Mouse (Mus musculus) CH12.LX (cell line): Measurements from ENCODE around the gene Dag1.

Experiments used
- CTCF ChIP-seq, 2 experiments: IDR thresholded peaks in 1 of 2; conservative IDR thresholded peaks in 1 of 2; 2 replicates each; pipeline ENCODE4 v1.5.1; 2011 to 2012; ENCODE audit warnings: low read depth in 2 of 2, low read length in 2 of 2, improper control_type of control experiment in 1 of 2, inconsistent platforms in 1 of 2, mild to moderate bottlenecking in 1 of 2, moderate library complexity in 1 of 2
- EP300 ChIP-seq: IDR thresholded peaks from 2 replicates; pipeline ENCODE4 v1.6.1; 2011; ENCODE audit warnings: low read length, improper control_type of control experiment
- ETS1 ChIP-seq: conservative IDR thresholded peaks from 2 replicates; pipeline ENCODE4 v1.6.1; 2012; ENCODE audit warnings: low read depth, mild to moderate bottlenecking, inconsistent platforms, low read length, improper control_type of control experiment, moderate library complexity
- HCFC1 ChIP-seq: IDR thresholded peaks from 2 replicates; pipeline ENCODE4 v1.6.1; 2012; ENCODE audit warnings: low read depth, mild to moderate bottlenecking, inconsistent platforms, low read length, improper control_type of control experiment
- MAX ChIP-seq: IDR thresholded peaks from 2 replicates; pipeline ENCODE4 v1.6.1; 2011; ENCODE audit warnings: low read length, improper control_type of control experiment
- MXI1 ChIP-seq: IDR thresholded peaks from 2 replicates; pipeline ENCODE4 v1.6.1; 2011; ENCODE audit warnings: mild to moderate bottlenecking, low read depth, low read length, improper control_type of control experiment
- NELFE ChIP-seq: IDR thresholded peaks from 2 replicates; pipeline ENCODE4 v1.6.1; 2011; ENCODE audit warnings: low read depth, low read length, improper control_type of control experiment
- NRF1 ChIP-seq: IDR thresholded peaks from 2 replicates; pipeline ENCODE4 v1.6.1; 2014; ENCODE audit warnings: low read depth, mild to moderate bottlenecking, inconsistent platforms, low read length, improper control_type of control experiment, moderate library complexity
- RCOR1 ChIP-seq: conservative IDR thresholded peaks from 2 replicates; pipeline ENCODE4 v1.6.1; 2012; ENCODE audit warnings: low read depth, mild to moderate bottlenecking, inconsistent platforms, low read length, improper control_type of control experiment

DNA sequence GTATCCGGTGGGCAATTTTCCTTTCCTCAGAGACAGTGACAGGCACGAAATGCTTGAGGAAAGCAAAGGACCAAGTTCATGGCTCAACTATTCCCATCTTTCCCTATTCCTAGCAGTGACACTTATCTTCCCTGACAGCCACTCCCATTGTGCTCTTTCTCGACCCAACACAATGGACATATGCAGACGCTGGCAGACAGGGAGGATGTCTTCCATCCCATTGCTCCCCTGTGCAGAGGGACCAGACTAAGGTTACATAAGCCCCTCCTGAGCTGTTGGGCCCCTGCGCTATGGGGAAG lies 74.3 kb downstream of the Dag1 start:
- TF ChIP-seq MAX, result no peak
- no peak for TF ChIP-seq CTCF (conservative IDR thresholded peaks at IDR 0.05 in 1 of 2, IDR thresholded peaks at IDR 0.05 in 1 of 2; ENCODE audit: low read depth in 2 of 2, low read length in 2 of 2)
- no peak for TF ChIP-seq NRF1
- TF ChIP-seq EP300, result no peak
- no peak for TF ChIP-seq RCOR1
- TF ChIP-seq ETS1, result no peak
- TF ChIP-seq HCFC1, result no peak
- TF ChIP-seq MXI1, result no peak
- TF ChIP-seq NELFE, result no peak
